Mouse (Mus musculus): ENCODE measurements at regions not wholly inside any gene's neighbourhood (a gene's known extent, or its start where the extent isn't known, plus 50 kb on each side); places are given as distances from the start of the nearest gene placed in this dataset.

DNA sequence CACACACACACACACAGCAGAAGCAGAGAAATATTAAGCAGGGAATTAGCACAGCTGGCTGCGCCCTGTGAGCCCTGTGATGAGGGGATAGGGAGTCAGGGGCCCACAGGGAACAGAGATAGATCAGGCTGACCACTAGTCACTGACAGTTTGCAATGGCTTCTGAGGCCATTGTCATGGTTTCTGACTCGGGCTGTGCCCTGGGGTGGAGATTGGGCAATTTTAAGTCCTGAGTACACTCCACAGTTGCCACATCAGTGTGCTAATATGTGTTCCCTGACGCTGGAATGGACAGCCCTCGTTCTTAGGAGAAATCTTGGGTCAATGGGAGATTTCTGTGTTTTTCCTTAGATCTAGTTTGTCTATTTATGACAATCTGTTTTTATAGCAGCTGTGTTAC, 148.3 kb upstream of the Nectin1 start:
- no peak for DNase-seq (ENCODE audit: low spot score)

DNA sequence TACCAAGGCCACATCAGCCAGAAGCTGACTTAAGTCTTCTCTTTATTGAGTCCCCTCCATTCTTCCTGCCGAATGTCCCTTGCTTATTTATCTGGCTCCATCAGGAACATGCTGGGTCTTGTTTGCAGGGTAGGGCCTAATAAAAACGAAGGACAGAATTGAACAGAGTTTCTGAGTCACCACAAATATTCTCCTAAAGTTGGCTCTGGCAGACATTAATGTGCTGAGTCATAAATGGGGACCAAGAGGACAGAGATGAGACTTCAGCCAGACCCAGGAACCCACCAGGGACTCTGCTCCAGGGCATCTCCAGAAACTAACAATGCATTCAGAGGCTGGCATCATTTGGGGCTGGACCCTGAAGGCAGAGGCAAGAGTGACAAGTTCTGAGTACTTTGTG, 143.4 kb upstream of the Nectin1 start:
- DNase-seq (ENCODE audit: low spot score), result no peak

DNA sequence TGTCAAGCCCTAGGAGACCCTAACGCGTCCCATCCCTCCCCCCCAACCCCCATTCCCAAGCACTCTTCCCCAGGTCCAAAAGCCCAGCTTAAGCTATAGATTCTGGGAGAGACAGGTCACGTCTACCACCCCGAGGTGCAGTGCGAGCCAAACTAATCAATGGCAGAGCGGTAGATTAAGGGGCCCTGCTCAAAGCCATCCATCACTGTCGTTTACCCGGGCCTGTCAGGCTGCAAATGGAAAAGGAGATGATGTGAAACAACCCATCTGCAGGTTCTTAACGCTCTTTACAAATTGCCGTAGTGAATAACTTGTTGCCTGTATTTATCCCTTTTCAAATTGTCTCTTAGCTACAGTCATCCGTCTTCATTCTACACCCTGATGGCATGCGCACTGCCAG, 126.2 kb upstream of the Nectin1 start:
- DNase-seq (ENCODE audit: low spot score), result no peak

DNA sequence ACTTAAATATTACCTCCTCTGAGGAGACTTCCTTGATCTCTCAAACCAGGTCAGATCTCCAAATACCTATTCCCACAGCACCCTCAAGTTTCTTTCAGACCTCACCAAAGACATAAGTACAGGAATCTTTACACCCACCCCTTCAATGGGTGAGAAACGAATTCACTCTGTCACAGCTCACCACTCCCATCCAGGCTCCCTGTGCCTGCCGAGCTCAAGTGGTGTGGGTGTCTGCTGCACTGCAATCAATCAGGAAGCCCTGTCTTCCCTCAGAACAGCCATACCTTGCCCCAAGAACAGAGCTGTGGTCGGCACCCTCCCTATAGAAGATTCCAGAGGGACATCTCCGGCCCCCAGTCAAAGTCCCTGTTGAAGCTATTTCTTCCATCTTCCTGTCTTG, 116.2 kb upstream of the Nectin1 start:
- DNase-seq (ENCODE audit: low spot score), result no peak

DNA sequence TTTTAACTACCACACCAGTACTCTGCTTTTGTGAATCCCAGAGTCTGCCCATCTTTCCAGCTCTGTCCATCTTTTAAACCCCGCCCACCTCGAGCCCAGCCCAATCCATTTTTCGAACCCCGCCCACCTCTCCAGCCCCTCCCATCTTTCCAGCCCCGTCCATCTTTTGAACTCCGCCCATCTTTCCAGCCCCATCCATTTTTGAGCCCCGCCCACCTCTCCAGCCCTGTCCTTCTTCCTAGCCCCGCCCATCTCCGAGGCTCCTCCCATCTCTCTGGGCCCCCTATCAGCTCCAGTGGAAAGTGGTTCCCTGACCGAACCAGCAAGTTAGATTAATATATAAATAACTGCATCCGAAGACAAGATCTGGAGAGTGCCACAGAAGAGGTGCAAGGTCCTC, 115.0 kb upstream of the Nectin1 start:
- no peak for DNase-seq (ENCODE audit: low spot score)

DNA sequence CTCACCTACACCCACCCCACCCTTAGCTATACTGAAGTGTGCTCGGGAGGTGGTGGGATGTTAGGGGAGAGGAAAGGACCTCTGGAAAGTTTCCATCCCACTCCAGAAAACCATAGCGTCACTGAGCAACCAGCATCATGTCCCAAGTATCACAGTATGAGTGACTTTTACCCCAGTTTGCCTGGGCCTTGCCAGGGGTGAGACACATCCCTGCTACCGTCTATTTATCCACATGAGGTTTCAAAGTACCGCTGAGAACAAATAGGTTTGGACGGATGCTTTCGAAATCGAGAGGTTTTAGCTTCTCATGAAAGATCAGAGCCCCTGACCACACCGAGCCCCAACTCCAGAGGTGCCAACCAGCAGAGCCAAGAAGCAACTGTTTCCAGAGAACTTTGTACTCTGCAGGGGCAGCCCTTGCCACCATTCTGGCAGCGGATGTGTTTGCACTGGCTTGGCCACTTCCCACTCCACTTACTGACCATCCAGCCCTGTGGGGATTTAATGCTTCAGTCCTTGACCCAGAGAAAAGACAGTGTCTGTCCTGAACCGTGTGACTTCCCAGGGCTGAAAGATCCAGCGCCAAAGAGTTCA, 107.3 kb upstream of the Nectin1 start:
- DNase-seq (ENCODE audit: low spot score), result no peak

DNA sequence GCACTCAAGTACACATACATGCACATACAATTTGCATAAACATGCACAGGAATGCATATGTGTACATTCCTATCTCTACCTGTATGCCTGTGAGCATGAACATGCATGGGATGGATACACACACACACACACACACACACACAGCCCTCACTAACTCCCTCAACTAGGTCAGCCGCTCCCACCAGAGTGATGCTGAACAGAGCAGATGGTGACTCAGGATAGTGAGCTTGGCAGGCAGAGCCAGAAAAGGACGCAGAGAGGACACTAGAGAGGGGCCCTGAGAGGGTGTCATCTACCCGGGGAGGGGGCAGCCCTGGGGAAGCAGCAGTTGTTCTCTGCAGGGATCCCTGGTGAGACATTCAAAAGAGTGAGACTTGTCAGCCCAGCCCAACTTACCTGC, 85.6 kb upstream of the Nectin1 start:
- DNase-seq (ENCODE audit: low spot score), result no peak

DNA sequence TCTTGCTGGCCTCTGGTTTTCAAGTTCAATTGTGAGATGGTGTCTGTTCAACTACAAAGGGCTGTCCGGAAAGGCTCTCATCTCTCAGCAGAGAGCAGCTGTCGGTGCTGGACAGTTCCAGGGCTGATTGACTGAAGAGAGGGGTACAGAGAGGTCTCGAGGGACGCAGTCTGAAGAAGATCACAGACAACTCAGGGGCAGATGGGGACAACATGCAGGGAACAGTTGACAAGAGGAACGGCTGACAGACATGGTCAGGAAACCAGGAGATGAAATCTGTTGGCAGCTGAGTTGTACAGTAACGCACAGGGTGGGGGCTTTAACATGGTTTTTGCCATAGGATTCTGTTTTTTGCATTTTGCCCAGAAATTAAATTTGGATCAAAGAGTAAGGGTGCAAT, 84.5 kb upstream of the Nectin1 start:
- no peak for DNase-seq (ENCODE audit: low spot score)

DNA sequence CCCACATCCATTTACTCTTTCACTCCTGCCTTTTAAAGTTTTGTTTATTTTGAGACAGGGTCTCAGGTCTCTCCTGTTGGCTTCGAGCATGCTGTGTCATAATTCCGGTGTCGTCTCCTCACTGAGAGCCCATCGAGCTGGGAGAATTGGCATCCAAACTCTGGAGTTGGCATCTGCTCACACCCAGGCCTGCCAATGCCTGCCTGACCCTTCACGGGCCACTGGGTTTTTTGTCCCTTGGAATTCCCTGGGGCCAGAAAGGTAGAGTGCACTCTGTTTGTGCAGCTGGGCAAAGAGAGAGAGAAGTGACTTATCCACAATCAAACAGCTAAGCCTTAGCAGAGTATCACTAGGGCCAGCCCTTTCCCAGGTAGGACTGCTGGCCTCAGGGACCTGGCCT, 83.6 kb upstream of the Nectin1 start:
- no peak for DNase-seq (ENCODE audit: low spot score)

DNA sequence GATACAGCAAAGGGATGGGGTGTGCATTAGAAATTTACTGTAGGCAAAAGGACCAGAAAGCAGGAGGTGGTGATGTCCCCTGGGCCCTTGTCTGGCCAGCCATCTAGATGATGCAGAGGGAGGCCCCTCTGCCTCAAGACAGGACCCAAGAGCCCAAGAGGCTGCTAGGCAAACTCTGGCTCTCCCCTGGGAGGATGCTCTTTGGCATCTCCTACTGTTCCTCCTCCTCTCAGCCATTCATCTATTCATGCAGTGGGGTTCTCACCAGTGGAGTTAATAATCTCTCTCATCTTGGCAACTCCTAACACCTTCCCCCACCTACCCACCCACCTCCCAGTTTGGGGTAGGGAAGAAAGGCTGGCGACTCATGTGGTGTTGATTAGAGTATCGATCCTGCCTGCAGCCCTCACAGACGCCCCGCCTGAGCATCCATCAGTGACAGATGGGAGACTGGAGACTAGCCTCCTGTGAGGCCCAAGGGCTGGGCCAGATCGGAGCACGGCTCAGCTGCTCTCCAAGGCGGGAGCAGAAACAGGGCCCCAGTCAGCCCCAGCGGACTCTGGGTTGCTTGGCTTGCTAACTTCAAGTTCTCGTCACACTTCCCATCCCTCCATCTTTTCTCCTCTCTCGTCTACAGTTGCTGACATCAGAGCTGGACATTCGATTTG, 82.8 kb upstream of the Nectin1 start:
- DNase-seq (ENCODE audit: low spot score), result no peak

DNA sequence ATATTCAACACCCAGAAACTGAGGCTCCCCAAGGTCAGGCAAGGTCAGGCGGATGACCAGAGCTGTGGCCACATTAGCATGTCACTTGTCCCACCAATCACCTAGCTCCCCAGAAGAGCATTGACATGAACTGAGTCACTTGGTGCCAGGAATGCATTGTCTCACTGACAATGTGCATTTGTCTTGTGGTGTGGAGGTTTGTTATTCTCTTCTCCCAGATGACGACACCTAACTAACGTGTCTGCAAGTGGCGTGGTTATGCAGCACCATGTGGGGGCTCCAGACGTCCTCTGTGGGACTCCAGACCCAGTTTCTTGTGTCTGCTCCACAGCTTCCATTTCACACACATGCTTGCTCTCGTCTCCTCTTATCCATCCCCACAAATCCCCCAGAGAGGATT, 82.1 kb upstream of the Nectin1 start:
- no peak for DNase-seq (ENCODE audit: low spot score)

DNA sequence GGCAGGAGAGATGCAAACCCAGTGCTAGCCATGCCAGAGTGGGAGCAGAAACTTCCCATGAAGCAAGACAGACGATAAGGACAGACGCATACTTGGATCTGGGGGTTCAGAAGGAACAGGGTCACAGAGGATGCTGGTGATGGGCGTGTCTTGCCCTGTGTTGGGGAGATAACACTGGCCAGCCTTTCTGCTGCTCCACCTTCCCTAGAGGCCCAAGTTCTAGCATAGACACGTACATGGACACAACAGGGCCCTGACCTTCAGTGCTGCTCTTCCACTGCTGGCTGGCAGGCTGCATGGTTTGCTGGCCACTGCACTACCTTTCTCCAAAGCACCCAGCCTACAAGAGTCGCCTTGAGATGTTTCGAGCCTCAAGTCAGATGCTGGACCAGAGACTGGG, 76.4 kb upstream of the Nectin1 start:
- no peak for DNase-seq (ENCODE audit: low spot score)

DNA sequence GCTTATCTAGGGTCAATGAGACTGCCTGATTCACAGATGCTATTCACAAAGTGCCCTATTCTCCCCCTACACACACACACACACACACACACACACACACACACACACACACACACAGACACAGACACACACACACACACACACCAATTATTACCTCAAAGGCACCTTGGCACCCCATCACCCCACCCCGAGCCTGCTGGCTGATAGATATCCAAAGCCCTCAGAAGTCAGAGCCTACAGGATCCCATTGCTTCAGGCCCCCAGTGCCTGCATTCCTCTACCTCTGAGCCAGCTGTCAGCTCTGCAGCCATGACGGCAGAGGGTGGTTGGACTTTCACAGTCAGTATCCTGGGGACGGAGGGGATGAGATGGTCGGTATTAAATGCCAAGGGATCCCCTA, 75.8 kb upstream of the Nectin1 start:
- no peak for DNase-seq (ENCODE audit: low spot score)

DNA sequence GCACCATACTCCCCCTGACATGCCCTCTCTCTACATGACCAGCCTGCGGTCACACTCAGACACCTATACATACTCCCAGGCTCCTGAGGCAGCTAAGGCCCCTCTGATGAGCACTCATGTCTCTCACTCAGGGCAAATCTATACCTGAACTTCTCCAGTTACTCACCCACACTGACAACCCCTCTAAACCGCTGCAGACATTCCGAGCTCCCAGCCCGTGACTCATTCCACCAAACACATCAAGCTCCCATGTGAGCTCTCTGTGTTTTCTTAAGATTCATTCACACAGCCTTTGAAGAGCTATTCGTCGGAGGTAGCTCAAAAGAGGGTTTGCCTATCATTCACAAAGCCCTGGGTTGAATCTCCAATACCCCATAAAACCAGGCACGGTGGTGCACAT, 75.1 kb upstream of the Nectin1 start:
- DNase-seq (ENCODE audit: low spot score), result no peak

DNA sequence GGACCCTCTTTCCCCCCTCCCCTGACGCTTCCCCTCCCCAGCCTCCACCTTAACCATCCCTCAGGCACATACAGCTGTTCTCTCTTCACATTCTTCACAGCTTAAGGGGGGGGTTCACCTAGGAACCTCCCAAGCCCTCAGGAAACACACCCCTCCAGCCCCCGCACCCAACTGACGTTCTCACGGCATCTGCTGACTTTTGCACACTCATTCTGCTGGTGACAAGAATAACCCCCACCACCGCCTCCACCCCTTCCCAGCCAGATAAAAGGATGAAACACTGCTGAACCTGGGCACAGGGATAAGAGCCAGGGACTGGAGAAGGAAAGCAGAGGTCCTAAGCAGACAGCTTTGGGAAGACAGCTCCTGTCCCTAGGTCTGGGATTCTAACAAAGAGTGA, 73.2 kb upstream of the Nectin1 start:
- DNase-seq (ENCODE audit: low spot score), result no peak

DNA sequence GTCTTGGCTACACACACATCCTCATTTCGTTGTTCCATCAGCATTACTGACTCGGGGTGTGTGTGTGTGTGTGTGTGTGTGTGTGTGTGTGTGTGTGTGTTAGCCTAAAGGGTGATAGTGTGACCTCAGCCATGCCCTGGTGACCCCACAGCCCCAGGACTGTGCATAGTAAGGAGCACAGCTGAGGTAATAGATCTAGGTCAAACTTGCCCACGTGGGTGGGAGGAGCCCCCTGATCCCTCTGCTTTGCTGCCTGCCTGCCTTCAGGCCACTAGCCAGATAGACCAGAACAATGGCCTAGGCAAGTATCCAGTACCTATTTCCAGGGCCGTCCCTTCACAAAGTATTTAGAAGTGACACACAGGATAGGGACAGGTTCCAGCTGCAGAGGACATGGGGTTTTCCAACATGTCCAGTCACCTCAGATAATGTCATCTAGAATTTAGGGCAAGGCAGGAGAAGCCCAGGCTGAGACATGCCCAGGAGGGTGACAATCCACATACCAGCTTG, 70.6 kb upstream of the Nectin1 start:
- DNase-seq (ENCODE audit: low spot score), result no peak

DNA sequence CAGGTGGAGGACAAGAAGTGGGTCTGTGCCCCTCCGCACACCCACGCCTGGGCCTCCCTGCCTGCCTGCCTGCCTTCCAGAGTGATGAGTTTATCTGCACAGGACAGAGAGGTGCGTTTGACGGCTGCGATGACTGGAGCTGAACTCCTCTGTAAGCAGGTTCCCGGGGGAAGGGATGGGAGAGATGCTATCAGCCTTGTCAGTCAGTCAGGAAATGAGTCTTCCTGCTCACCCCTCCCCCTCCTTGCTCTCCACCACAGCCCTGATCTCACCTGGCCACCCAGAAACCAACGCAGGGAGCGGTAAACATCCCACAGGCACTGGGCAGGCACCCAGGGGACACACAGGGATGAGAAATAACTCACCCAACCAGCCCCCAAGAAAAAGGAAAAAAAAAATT, 69.5 kb upstream of the Nectin1 start:
- DNase-seq (ENCODE audit: low spot score), result no peak

DNA sequence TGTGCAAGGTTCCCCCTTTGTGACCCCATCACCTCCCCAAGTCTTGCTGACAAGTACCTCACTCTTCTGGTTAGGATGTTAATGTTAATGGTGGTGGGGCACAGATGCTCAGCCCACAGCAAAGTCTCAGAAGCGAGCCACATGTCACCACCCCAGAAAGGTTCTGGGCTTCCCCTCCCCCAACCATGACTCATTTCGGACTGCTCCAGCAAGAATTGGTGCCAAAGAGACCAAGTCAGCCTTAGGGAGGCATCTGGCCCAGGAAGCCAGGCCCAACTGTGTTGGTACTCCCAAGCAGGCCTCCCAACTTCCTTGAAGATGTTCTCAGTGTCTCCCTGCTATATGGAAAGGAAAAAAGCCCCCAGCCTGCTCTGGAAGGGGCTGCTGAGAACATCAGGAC, 67.8 kb upstream of the Nectin1 start:
- DNase-seq (ENCODE audit: low spot score), result no peak

DNA sequence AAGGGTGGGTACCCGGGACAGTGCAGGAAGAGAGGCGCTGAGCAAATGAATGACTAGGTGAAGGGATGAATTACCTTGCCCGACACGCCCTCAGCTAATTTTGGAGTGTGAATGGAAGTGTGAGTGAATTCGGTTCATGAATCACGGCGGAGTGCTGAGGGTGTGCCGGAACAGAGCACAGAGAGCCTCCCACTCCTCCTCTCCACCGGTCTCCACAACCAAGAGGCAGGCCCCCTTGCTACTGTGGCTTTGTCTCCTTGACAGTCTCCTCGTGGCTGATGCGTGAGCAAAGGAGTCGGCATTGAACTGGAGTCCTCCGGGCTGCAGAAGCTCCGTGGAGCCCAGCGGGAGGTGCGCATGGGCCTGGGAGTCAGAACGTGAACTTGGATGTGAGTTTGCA, 64.5 kb upstream of the Nectin1 start:
- no peak for DNase-seq (ENCODE audit: low spot score)

DNA sequence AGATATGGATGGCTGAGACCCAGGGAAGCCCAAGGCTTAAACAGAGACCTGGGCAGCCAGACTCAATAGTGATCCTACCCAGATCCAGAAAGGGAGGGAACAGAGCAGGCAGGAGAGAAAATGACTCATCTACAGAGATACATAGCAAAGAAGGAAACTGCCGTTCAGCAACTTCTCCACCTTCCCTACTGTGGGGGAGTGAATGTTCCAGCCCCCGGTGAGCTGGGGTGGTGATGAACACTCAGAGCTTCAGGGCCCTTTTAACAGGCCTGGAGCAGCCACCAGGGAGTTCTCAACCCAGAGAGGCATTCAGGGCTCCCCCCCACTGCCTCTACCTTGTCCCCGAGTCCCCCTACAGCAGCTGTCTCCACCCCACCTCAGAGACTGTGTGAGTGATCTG, 62.5 kb upstream of the Nectin1 start:
- no peak for DNase-seq (ENCODE audit: low spot score)

DNA sequence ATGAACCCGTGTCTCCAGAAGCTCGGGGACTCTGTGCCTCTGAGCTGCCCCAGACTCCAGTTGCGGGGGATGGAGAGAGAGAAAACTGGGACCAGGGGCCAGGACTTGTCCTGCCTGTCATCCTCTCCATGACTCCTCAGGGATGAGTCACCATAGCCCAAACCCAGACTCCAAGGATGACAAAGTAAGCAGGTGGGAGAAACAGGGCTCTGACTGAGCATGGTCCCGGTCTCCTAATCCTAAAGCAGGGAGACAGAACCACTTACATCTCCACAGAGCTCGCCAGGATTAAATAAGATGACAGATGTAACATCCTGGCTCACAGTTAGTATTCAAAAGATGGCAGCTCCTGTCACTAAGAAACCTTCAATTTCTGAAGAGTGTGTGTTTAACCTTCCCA, 61.7 kb upstream of the Nectin1 start:
- no peak for DNase-seq (ENCODE audit: low spot score)

DNA sequence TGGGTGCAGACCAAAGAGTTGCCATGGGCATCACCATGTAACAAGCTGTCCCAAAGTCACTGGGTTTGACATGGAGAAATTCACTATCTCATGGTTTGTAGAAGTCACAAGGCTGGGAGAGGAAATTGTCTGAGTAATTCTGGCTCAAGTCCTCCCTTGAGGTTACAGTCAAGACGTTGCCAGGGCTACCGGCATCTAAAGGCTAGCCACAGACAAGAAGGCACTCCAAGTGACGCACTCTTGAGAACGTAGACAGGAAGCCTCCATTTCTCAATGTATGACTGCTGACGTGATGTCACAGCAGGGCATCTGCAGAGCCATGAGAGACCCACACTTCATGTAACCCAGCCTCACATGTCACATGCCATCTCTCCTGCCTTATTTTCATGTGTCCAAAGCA, 59.2 kb upstream of the Nectin1 start:
- DNase-seq (ENCODE audit: low spot score), result no peak

DNA sequence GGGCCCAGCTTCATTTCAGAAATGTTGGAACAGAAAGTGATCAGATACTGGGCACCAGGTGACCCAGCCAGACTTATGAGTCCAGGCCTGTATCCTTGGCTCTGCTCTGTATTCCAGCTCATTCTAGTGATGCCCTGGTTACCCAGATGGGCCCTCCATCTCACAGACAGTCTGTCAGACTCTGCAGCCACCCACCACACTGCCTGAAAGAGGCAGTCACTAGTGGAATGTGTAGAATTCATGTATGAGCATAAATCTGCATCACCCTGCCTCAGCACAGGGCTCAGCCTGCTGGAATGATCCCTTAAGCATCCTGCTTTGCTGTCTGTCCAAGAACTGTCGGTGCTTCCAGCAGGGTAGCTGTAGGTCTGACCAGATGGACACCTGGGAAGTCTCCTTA, 51.8 kb upstream of the Nectin1 start:
- DNase-seq (ENCODE audit: low spot score), result no peak

DNA sequence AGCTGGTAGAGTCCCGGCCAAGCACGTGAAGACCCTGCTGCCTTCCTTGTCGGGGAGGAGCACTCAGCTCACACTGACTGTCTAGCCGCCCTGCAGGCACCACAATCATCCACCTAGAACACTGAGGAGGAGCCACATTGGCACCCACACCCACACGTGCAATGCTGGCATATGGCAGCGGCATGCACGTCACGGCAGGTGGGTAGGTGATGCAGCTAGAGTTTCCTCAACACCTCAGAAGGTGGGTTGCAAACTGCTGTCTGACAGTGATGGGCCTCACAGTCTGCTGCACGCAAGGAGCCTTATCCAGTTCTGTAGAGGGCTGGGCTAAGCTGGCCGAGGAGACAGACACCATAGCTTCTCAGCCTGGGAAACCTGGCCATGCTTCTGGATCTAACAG, 51.2 kb upstream of the Nectin1 start:
- DNase-seq (ENCODE audit: low spot score), result no peak

All from thymus, postnatal 0 days (tissue).